Mouse (Mus musculus) embryonic facial prominence, embryonic 15.5 days (tissue): ENCODE data around the gene Greb1. TPM values are rescaled to one million over a fixed set of nuclear protein-coding genes. Genes with fewer than 3 reads are reported as not detected.

ENCODE experiments used
- ATAC-seq: fragments of 200-750 bp; cut with Nextera tagmentation; 2 replicates; pipeline ENCODE4 v1.8.0; 2017; ENCODE audit warnings: low read depth, moderate TSS enrichment; ENCODE audit not compliant: insufficient number of reproducible peaks, low FRiP score, low TSS enrichment
- H3K27ac ChIP-seq: fragments of 300-500 bp; sonication (generic); replicated peaks from 2 replicates; pipeline ENCODE4 v1.5.1; 2015; ENCODE audit warnings: mild to moderate bottlenecking, inconsistent platforms
- H3K27me3 ChIP-seq: fragments of 300-500 bp; sonication (generic); 2 replicates; pipeline ENCODE4 v1.6.1; 2015; ENCODE audit warnings: inconsistent platforms
- H3K36me3 ChIP-seq: fragments of 300-500 bp; sonication (generic); 2 replicates; pipeline ENCODE4 v1.6.1; 2015; ENCODE audit warnings: mild to moderate bottlenecking, inconsistent platforms
- H3K4me1 ChIP-seq: fragments of 300-500 bp; sonication (generic); 2 replicates; pipeline ENCODE4 v1.6.1; 2015; ENCODE audit warnings: inconsistent platforms
- H3K4me2 ChIP-seq: fragments of 300-500 bp; sonication (generic); replicated peaks from 2 replicates; pipeline ENCODE4 v1.6.1; 2015; ENCODE audit warnings: mild to moderate bottlenecking, inconsistent platforms
- H3K4me3 ChIP-seq: fragments of 300-500 bp; sonication (generic); replicated peaks from 2 replicates; pipeline ENCODE4 v1.5.1; 2015; ENCODE audit warnings: mild to moderate bottlenecking, inconsistent platforms
- H3K9ac ChIP-seq: fragments of 300-500 bp; sonication (generic); 2 replicates; pipeline ENCODE4 v1.6.1; 2015; ENCODE audit warnings: inconsistent platforms
- H3K9me3 ChIP-seq: fragments of 300-500 bp; sonication (generic); replicated peaks from 2 replicates; pipeline ENCODE4 v1.6.1; 2016; ENCODE audit warnings: inconsistent platforms
- WGBS: fragments of 180-500 bp; shearing (Covaris S2); methylation state at CpG from one replicate; pipeline ENCODE4 v1.1.7; 2015; 5-methylcytosine and 5-hydroxymethylcytosine counted together
- polyA plus RNA-seq: library from polyadenylated mRNA; unstranded; fragments of >200 nt; fragmentation: Nextera tagmentation; extraction: Ambion mirVana; gene quantifications from 2 replicates; pipeline ENCODE4 v1.2.1, GENCODE M21; 2015

Gene Greb1
- 1.5 and 1.7 TPM in 2 replicates for polyA plus RNA-seq

GRCm38 (mm10) chr12:16800259-16800958, at the start of gene Greb1:
Gene Greb1, minus strand, starts transcription at chr12:16800886.
- WGBS, result under 1% methylated on average over 52 of the region's 53 CpGs
- peak; percentile 44; the same call in 1 of the 2 replicates for ATAC-seq
- peak within 1 kb of the TSS; percentile 94 for H3K4me2 ChIP-seq
- H3K27me3 ChIP-seq, result no peaks in the 10 kb centered on the region
- peaks cover 13% of the 10 kb centered on the region; the same call in 1 of the 2 replicates for H3K4me1 ChIP-seq
- H3K4me3 ChIP-seq, result peak within 1 kb of the TSS; percentile 54
- peak within 1 kb of the TSS; percentile 28; the same call in 1 of the 2 replicates for H3K9ac ChIP-seq
- H3K27ac ChIP-seq, result no peak within 1 kb of the TSS
- no peaks in the 10 kb centered on the region for H3K36me3 ChIP-seq
- H3K9me3 ChIP-seq, result no peaks in the 10 kb centered on the region

- no peak overlapping the region for H3K27ac ChIP-seq
- no peaks in the 10 kb centered on the region for H3K27me3 ChIP-seq
- ATAC-seq, result no peak
- no peak overlapping the region for H3K9ac ChIP-seq
- peaks cover 11% of the 10 kb centered on the region; the same call in 1 of the 2 replicates for H3K4me1 ChIP-seq
- H3K4me2 ChIP-seq, result no peak overlapping the region
- H3K4me3 ChIP-seq, result no peak overlapping the region
- H3K36me3 ChIP-seq, result no peaks in the 10 kb centered on the region
- WGBS, result 62% methylated on average over 2 of the region's 2 CpGs
- H3K9me3 ChIP-seq, result no peaks in the 10 kb centered on the region
These were observed 49.1 kb upstream of the Greb1 start for GRCm38 (mm10) chr12:16849821-16850220.

GRCm38 (mm10) chr12:16848501-16848900, 47.8 kb upstream of the Greb1 start:
- Histone ChIP-seq H3K9ac (no peak overlapping the region), H3K27me3 (no peaks in the 10 kb centered on the region), H3K9me3 (no peaks in the 10 kb centered on the region), H3K4me2 (no peak overlapping the region), H3K4me3 (no peak overlapping the region), H3K36me3 (no peaks in the 10 kb centered on the region), H3K4me1 (peaks cover 18% of the 10 kb centered on the region), H3K27ac (no peak overlapping the region)
- 63% methylated on average over 2 of the region's 2 CpGs for WGBS
- ATAC-seq, result no peak

- no peak overlapping the region for H3K27ac ChIP-seq
- ATAC-seq, result no peak
- WGBS, result 83% methylated on average over 4 of the region's 4 CpGs
These were observed 46.6 kb upstream of the Greb1 start for GRCm38 (mm10) chr12:16847204-16847792.

GRCm38 (mm10) chr12:16844623-16845592, 44.2 kb upstream of the Greb1 start:
- no peaks in the 10 kb centered on the region for H3K9me3 ChIP-seq
- H3K9ac ChIP-seq, result no peak overlapping the region
- peak; percentile 64 for ATAC-seq
- H3K27me3 ChIP-seq, result no peaks in the 10 kb centered on the region
- no peak overlapping the region for H3K4me2 ChIP-seq
- WGBS, result 36% methylated on average over 12 of the region's 14 CpGs
- peaks cover 11% of the 10 kb centered on the region for H3K4me1 ChIP-seq
- H3K4me3 ChIP-seq, result no peak overlapping the region
- peak overlapping the region; percentile 23; the same call in 1 of the 2 replicates for H3K27ac ChIP-seq
- H3K36me3 ChIP-seq, result no peaks in the 10 kb centered on the region

More at GRCm38 (mm10) chr12:16847204-16847792, 46.6 kb upstream of the Greb1 start:
- H3K27me3 ChIP-seq, result no peaks in the 10 kb centered on the region
- H3K4me3 ChIP-seq, result no peak overlapping the region
- H3K36me3 ChIP-seq, result no peaks in the 10 kb centered on the region
- H3K4me1 ChIP-seq, result peaks cover 18% of the 10 kb centered on the region
- no peak overlapping the region for H3K9ac ChIP-seq
- no peaks in the 10 kb centered on the region for H3K9me3 ChIP-seq
- H3K4me2 ChIP-seq, result no peak overlapping the region

GRCm38 (mm10) chr12:16840842-16841782, 40.4 kb upstream of the Greb1 start:
- Histone ChIP-seq H3K9ac (no peak overlapping the region), H3K4me2 (no peak overlapping the region), H3K9me3 (no peaks in the 10 kb centered on the region), H3K27me3 (no peaks in the 10 kb centered on the region), H3K36me3 (no peaks in the 10 kb centered on the region), H3K4me3 (no peak overlapping the region), H3K4me1 (peaks cover 15% of the 10 kb centered on the region), H3K27ac (no peak overlapping the region)
- WGBS, result 59% methylated on average over 8 of the region's 8 CpGs
- no peak for ATAC-seq

- no peaks in the 10 kb centered on the region for H3K9me3 ChIP-seq
- H3K4me3 ChIP-seq, result no peak overlapping the region
- no peak overlapping the region for H3K9ac ChIP-seq
- 0 out of 2 replicates have a peak, but pooled peaks cover 9% of the 10 kb centered on the region for H3K4me1 ChIP-seq
- ATAC-seq, result no peak
- H3K36me3 ChIP-seq, result no peaks in the 10 kb centered on the region
- H3K27ac ChIP-seq, result no peak overlapping the region
- WGBS, result 83% methylated on average over 4 of the region's 4 CpGs
- no peak overlapping the region for H3K4me2 ChIP-seq
- no peaks in the 10 kb centered on the region for H3K27me3 ChIP-seq
These were observed 37.1 kb upstream of the Greb1 start for GRCm38 (mm10) chr12:16837766-16838165.

GRCm38 (mm10) chr12:16836188-16836587, 35.5 kb upstream of the Greb1 start:
- Histone ChIP-seq H3K36me3 (no peaks in the 10 kb centered on the region), H3K4me1 (0 out of 2 replicates have a peak, but pooled peaks cover 9% of the 10 kb centered on the region), H3K9me3 (no peaks in the 10 kb centered on the region), H3K4me2 (peak overlapping the region; percentile 17), H3K4me3 (no peak overlapping the region), H3K9ac (no peak overlapping the region), H3K27me3 (no peaks in the 10 kb centered on the region), H3K27ac (no peak overlapping the region; the same call in 1 of the 2 replicates)
- ATAC-seq, result no peak; the same call in 1 of the 2 replicates
- WGBS, result 26% methylated on average over 9 of the region's 9 CpGs

GRCm38 (mm10) chr12:16834701-16835100, 34.0 kb upstream of the Greb1 start:
- 45% methylated on average over 11 of the region's 11 CpGs for WGBS

GRCm38 (mm10) chr12:16831071-16831470, 30.4 kb upstream of the Greb1 start:
- WGBS, result 64% methylated on average over 4 of the region's 4 CpGs
- Histone ChIP-seq H3K36me3 (peaks cover 31% of the 10 kb centered on the region), H3K4me2 (no peak overlapping the region), H3K4me1 (0 out of 2 replicates have a peak, but pooled peaks cover 6% of the 10 kb centered on the region), H3K27ac (no peak overlapping the region), H3K27me3 (no peaks in the 10 kb centered on the region), H3K4me3 (no peak overlapping the region), H3K9ac (no peak overlapping the region), H3K9me3 (no peaks in the 10 kb centered on the region)
- ATAC-seq, result no peak

More at GRCm38 (mm10) chr12:16834701-16835100, 34.0 kb upstream of the Greb1 start:
- 0 out of 2 replicates have a peak, but pooled peaks have one; percentile 45 for ATAC-seq
- Histone ChIP-seq H3K9me3 (no peaks in the 10 kb centered on the region), H3K27me3 (no peaks in the 10 kb centered on the region), H3K9ac (no peak overlapping the region), H3K4me2 (no peak overlapping the region), H3K36me3 (no peaks in the 10 kb centered on the region), H3K4me3 (no peak overlapping the region), H3K4me1 (0 out of 2 replicates have a peak, but pooled peaks cover 9% of the 10 kb centered on the region), H3K27ac (no peak overlapping the region)
